Mouse (Mus musculus): Measurements from ENCODE around the gene Cldn10. TPM values are rescaled to one million over a fixed set of nuclear protein-coding genes. Genes with fewer than 3 reads are reported as not detected.

The Cldn10 gene
- polyA plus RNA-seq, 1 experiment from 2014 or later = 0.99 TPM

DNA sequence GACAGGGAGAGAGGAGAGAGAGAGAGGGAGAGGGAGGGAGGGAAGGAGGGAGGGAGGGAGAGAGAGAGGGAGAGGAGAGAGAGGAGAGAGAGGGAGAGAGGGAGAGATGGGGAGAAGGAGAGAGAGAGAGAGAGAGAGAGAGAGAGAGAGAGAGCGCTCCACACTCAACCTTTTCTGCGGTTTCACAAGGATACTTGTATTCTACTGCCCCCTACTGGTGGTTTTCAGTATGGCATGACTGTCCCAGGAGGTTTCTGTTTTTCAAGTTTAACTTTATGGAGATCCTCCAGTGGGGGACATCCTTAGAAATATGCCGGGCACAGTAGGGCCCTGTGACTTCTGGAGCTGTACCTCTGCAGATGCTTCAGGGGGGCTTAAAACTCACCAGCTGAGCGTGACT is 28.8 kb downstream of the Cldn10 start:
- Histone ChIP-seq H3K4me1 (no peaks in the 10 kb centered on the region), H3K9me3 (replicated peaks) (0 out of 2 replicates have a peak, but pooled peaks cover 8% of the 10 kb centered on the region), H3K27ac (replicated peaks) (no peak overlapping the region), H3K36me3 (no peaks in the 10 kb centered on the region), H3K4me3 (no peak overlapping the region), H3K27me3 (ENCODE audit: low read depth, poor library complexity, severe bottlenecking) (peaks cover 17% of the 10 kb centered on the region; the same call in 1 of the 2 replicates)
- DNase-seq (ENCODE audit: low spot score) = peak; percentile 63
- WGBS = 27% methylated on average over 4 of the region's 4 CpGs

DNA sequence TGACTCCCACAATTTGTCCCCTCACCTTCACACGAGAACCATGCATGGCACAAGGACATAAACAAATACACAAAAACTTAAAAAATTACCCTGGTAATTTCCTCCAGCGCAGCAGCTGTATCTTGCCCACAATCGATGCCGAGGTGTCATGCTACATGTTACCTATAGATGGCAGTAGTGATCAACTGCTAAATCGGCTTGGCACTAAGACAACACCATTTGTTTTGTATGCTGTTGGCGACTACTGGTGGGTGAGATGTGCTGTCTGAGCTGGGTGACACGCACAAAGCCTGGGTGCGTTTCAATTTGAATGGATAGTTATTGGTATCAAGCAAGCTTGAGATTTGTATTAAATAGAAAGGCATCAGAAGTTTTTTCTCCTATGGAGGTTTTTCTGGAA is 32.4 kb downstream of the Cldn10 start:
- WGBS = 15% methylated on average over 8 of the region's 8 CpGs
- peaks cover 17% of the 10 kb centered on the region; the same call in 1 of the 2 replicates for H3K27me3 ChIP-seq (ENCODE audit: low read depth, poor library complexity, severe bottlenecking)

DNA sequence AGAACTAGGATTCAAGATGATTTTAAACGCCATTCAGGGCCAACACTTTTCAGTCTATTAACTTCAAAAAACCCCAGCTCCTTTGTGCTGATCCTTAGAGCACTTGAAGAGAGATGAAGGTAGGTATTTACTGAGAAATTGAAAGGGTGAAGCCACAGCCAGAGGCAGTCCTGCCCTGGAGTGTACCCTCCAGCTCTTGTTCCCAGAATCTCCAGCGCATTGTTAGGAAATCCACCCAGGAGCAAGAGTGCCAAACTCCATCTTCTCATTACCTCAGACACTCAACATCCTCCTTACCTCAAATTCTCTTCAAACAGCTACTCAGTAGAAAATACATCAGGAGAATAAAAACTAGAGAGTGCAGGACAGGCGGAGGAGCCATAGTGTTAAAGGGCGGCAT is 35.1 kb downstream of the Cldn10 start:
- no peaks in the 10 kb centered on the region for H3K36me3 ChIP-seq
- no peak for DNase-seq (ENCODE audit: low spot score)
- peaks cover 17% of the 10 kb centered on the region; the same call in 1 of the 2 replicates for H3K27me3 ChIP-seq (ENCODE audit: low read depth, poor library complexity, severe bottlenecking)
- 0 out of 2 replicates have a peak, but pooled peaks cover 6% of the 10 kb centered on the region for H3K9me3 ChIP-seq (replicated peaks)
- H3K27ac ChIP-seq (replicated peaks) = no peak overlapping the region
- peaks cover 22% of the 10 kb centered on the region for H3K4me1 ChIP-seq
- H3K4me3 ChIP-seq = no peak overlapping the region
- 84% methylated on average over 4 of the region's 4 CpGs for WGBS

More for the DNA sequence above, 32.4 kb downstream of the Cldn10 start:
- H3K36me3 ChIP-seq = no peaks in the 10 kb centered on the region
- DNase-seq (ENCODE audit: low spot score) = peak; percentile 60
- H3K4me3 ChIP-seq = no peak overlapping the region
- 0 out of 2 replicates have a peak, but pooled peaks cover 8% of the 10 kb centered on the region for H3K9me3 ChIP-seq (replicated peaks)
- H3K27ac ChIP-seq (replicated peaks) = no peak overlapping the region
- H3K4me1 ChIP-seq = peaks cover 5% of the 10 kb centered on the region; the same call in 1 of the 2 replicates

DNA sequence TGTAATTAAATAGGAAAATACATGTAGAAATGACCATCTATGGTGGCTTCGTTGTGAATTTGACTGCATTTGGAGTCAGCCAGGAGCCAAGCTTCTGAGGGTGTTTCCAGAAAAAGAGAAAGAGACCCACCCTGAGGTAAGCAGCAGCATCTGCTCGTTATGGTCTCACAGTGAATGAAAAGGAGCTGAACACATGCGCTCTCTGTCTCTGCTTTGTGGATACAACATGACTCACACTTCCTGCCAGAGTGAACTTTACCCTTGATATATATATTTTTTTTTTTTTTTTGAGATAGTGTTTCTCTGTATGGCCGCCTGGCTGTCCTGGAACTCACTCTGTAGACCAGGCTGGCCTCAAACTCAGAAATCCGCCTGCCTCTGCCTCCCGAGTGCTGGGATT is 35.6 kb downstream of the Cldn10 start:
- no peak overlapping the region for H3K4me3 ChIP-seq
- 86% methylated on average over 6 of the region's 6 CpGs for WGBS
- no peak for DNase-seq (ENCODE audit: low spot score)
- 0 out of 2 replicates have a peak, but pooled peaks cover under 1% of the 10 kb centered on the region for H3K9me3 ChIP-seq (replicated peaks)
- H3K27ac ChIP-seq (replicated peaks) = no peak overlapping the region
- peaks cover 26% of the 10 kb centered on the region for H3K4me1 ChIP-seq
- peaks cover 16% of the 10 kb centered on the region; the same call in 1 of the 2 replicates for H3K27me3 ChIP-seq (ENCODE audit: low read depth, poor library complexity, severe bottlenecking)
- no peaks in the 10 kb centered on the region for H3K36me3 ChIP-seq

GRCm38 (mm10) chr14:118826346-118826745 is 38.6 kb downstream of the Cldn10 start:
- WGBS = 66% methylated on average over 8 of the region's 8 CpGs
- Histone ChIP-seq H3K4me3 (no peak overlapping the region), H3K27me3 (ENCODE audit: low read depth, poor library complexity, severe bottlenecking) (peaks cover 6% of the 10 kb centered on the region; the same call in 1 of the 2 replicates), H3K9me3 (replicated peaks) (no peaks in the 10 kb centered on the region), H3K27ac (replicated peaks) (no peak overlapping the region), H3K4me1 (peaks cover 26% of the 10 kb centered on the region), H3K36me3 (no peaks in the 10 kb centered on the region)
- DNase-seq (ENCODE audit: low spot score) = no peak

DNA sequence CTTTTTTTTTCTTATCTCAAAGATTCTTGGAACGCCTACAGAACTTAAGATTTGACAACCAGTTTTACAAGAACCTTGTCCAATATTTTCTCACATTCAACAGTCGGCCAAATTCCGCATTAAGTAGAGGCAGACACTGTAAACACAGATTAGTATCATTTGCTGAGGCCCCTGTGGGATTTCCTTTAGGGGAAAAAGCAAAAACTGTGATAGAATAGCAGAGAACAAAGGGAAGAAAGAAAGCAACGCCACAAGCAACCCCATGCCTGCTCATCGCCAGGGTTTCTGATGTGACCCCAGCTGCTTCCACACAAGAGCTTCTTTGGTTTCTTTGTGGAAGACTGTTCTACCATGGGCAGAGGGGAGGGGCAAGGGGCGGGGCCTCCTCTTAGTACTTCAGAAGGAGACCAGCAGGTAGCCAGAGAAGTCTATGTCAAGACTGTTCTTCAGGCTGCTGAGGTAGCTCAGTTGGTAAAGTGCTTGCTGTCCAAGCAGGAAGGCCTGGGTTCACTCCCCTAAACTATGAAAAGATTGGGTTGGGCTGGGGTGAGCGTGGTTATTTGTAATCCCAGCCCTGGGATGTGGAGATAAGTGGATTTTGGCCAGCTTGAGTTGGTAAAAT is 39.7 kb downstream of the Cldn10 start:
- peak overlapping the region; percentile 72 for H3K27ac ChIP-seq (replicated peaks)
- H3K4me1 ChIP-seq = peaks cover 22% of the 10 kb centered on the region
- peak; percentile 67 for DNase-seq (ENCODE audit: low spot score)
- H3K9me3 ChIP-seq (replicated peaks) = no peaks in the 10 kb centered on the region
- peaks cover 6% of the 10 kb centered on the region; the same call in 1 of the 2 replicates for H3K27me3 ChIP-seq (ENCODE audit: low read depth, poor library complexity, severe bottlenecking)
- no peaks in the 10 kb centered on the region for H3K36me3 ChIP-seq
- 17% methylated on average over 7 of the region's 7 CpGs for WGBS
- H3K4me3 ChIP-seq = no peak overlapping the region

GRCm38 (mm10) chr14:118829331-118830095 is 41.8 kb downstream of the Cldn10 start:
- 92% methylated on average over 11 of the region's 11 CpGs for WGBS
- Histone ChIP-seq H3K27me3 (ENCODE audit: low read depth, poor library complexity, severe bottlenecking) (peaks cover 6% of the 10 kb centered on the region; the same call in 1 of the 2 replicates), H3K9me3 (replicated peaks) (no peaks in the 10 kb centered on the region), H3K4me3 (no peak overlapping the region), H3K36me3 (no peaks in the 10 kb centered on the region), H3K27ac (replicated peaks) (no peak overlapping the region), H3K4me1 (peaks cover 26% of the 10 kb centered on the region)
- no peak for DNase-seq (ENCODE audit: low spot score)

DNA sequence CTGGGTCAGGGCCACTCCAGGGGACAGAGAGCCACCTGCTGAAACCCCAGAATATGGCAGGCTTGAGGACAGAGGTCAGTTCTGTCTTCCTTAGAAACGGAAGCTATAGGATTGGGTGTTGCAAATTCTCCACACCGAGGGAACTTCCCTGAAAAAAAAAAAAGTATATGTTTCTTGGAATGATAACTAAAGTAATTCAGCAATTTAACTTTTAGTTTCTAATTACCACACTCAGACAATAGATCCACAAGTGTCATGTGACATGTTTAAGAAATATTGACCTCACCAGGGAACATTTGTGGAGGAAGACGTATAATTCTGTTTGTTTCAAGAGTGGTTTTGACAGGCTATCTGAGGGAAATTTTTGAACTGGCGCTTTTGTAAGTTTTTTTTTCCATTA is 43.9 kb downstream of the Cldn10 start:
- Histone ChIP-seq H3K9me3 (replicated peaks) (no peaks in the 10 kb centered on the region), H3K4me1 (peaks cover 20% of the 10 kb centered on the region), H3K4me3 (no peak overlapping the region), H3K36me3 (no peaks in the 10 kb centered on the region), H3K27me3 (ENCODE audit: low read depth, poor library complexity, severe bottlenecking) (no peaks in the 10 kb centered on the region), H3K27ac (replicated peaks) (no peak overlapping the region)
- DNase-seq (ENCODE audit: low spot score) = no peak
- WGBS = 81% methylated on average over 4 of the region's 4 CpGs

DNA sequence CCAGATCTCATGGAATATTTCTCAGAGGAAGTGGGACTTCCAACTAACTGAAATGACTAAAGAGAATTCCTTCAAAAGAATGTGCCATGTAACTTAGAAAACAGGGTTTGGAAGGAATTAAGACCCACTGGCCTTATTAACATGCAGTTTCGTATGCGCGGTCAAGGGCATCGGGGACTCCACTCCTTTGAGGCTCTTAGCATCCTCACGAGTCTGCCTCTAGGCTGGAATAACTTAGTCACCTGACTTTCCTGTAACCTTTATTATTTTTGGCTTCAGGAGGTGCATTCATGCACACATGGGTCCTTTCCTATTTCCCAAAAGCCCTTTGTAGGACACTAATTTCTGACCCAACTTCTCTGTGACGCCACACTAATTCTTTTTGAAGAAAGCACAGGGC is 45.5 kb downstream of the Cldn10 start:
- DNase-seq (ENCODE audit: low spot score) = no peak
- 92% methylated on average over 6 of the region's 6 CpGs for WGBS
- Histone ChIP-seq H3K27me3 (ENCODE audit: low read depth, poor library complexity, severe bottlenecking) (no peaks in the 10 kb centered on the region), H3K9me3 (replicated peaks) (no peaks in the 10 kb centered on the region), H3K4me1 (peaks cover 10% of the 10 kb centered on the region), H3K36me3 (no peaks in the 10 kb centered on the region), H3K27ac (replicated peaks) (no peak overlapping the region), H3K4me3 (no peak overlapping the region)

- WGBS = 10% methylated on average over 7 of the region's 7 CpGs
- no peak for DNase-seq (ENCODE audit: low spot score)
- Histone ChIP-seq H3K27me3 (ENCODE audit: low read depth, poor library complexity, severe bottlenecking) (no peaks in the 10 kb centered on the region), H3K9me3 (replicated peaks) (no peaks in the 10 kb centered on the region), H3K4me1 (peaks cover 10% of the 10 kb centered on the region), H3K36me3 (no peaks in the 10 kb centered on the region), H3K4me3 (no peak overlapping the region), H3K27ac (replicated peaks) (no peak overlapping the region)
Measured at GRCm38 (mm10) chr14:118834313-118834712, 46.6 kb downstream of the Cldn10 start.

GRCm38 (mm10) chr14:118836145-118836544 is 48.4 kb downstream of the Cldn10 start:
- no peak overlapping the region for H3K27ac ChIP-seq (replicated peaks)
- H3K9me3 ChIP-seq (replicated peaks) = no peaks in the 10 kb centered on the region
- 84% methylated on average over 11 of the region's 11 CpGs for WGBS
- H3K36me3 ChIP-seq = no peaks in the 10 kb centered on the region
- peaks cover 16% of the 10 kb centered on the region for H3K4me1 ChIP-seq
- H3K27me3 ChIP-seq (ENCODE audit: low read depth, poor library complexity, severe bottlenecking) = no peaks in the 10 kb centered on the region; the same call in 1 of the 2 replicates
- no peak overlapping the region for H3K4me3 ChIP-seq
- no peak for DNase-seq (ENCODE audit: low spot score)

DNA sequence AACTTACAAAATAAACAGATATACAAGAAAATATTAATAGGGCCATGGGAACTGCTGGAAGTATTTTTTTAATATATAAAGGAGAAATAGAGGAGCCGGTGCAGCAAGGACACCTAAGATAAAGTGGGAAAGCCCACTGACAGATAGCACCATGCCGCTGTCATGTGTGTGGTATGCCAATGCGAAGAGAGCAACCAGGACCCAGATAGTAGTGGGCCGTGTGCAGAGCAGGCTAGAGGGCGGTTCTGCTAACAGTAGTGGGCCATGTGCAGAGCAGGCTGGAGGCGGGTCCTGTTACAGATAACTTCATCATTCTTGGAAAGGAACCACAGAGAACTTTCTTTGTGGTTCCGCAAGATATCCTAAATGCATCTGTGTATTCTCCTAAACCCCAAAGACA is 49.0 kb downstream of the Cldn10 start:
- no peaks in the 10 kb centered on the region; the same call in 1 of the 2 replicates for H3K27me3 ChIP-seq (ENCODE audit: low read depth, poor library complexity, severe bottlenecking)
- H3K4me3 ChIP-seq = no peak overlapping the region
- no peaks in the 10 kb centered on the region for H3K36me3 ChIP-seq
- no peak overlapping the region for H3K27ac ChIP-seq (replicated peaks)
- WGBS = 95% methylated on average over 7 of the region's 7 CpGs
- peaks cover 17% of the 10 kb centered on the region for H3K4me1 ChIP-seq
- DNase-seq (ENCODE audit: low spot score) = no peak
- H3K9me3 ChIP-seq (replicated peaks) = no peaks in the 10 kb centered on the region

Data from midbrain, embryonic 10.5 days (tissue).